Mouse (Mus musculus) frontal cortex, postnatal 14 days (tissue): Measurements from ENCODE around the gene Rhoq.
A peak's percentile ranks its signal among the peaks of the same experiment; 100 is the strongest.

Source experiments
- DNase-seq, 2 experiments: peaks; one replicate each; pipeline ENCODE4 v3.0.0; 2022; ENCODE audit warnings: low spot score in 2 of 2

Gene Rhoq

GRCm38 (mm10) chr17:86988601-86989184, 25.8 kb downstream of the Rhoq start:
- no peak for DNase-seq

GRCm38 (mm10) chr17:86991306-86991705, 28.4 kb downstream of the Rhoq start:
- no peak for DNase-seq

DNA sequence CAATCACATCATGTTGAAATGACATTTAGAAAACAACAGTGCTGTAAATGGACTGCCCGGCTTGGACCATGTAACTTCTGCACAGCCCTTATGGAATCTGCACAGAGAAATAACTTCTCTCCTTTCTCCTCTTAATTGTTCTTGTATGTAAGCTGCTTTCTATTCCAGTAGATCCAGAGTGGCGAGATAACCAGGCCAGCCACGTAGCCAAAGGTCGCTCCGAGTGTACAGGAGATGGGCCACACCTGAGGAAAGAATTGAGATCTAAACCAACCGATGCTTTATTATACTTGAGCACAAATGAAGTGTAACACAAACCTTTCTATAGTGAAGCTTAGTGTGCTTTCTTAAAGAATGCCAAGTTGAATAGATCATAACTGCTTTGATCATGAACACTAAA, 34.4 kb downstream of the Rhoq start:
- no peak for DNase-seq

DNA sequence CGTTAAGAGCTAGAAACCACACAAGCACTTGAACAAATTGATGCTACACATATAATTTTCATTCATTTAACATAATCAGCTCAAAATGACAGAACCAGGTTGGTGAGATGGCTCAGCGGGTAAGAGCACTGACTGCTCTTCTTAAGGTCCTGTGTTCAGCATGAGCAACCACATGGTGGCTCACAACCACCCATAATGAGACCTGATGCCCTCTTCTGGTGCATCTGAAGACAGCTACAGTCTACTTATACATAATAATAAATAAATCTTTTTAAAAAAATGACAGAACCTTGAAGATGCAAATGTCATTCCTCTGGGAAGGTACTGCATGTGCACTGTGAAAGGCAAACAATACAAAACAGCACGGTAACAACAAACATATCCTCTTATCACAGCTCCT, 46.1 kb downstream of the Rhoq start:
- no peak for DNase-seq

DNA sequence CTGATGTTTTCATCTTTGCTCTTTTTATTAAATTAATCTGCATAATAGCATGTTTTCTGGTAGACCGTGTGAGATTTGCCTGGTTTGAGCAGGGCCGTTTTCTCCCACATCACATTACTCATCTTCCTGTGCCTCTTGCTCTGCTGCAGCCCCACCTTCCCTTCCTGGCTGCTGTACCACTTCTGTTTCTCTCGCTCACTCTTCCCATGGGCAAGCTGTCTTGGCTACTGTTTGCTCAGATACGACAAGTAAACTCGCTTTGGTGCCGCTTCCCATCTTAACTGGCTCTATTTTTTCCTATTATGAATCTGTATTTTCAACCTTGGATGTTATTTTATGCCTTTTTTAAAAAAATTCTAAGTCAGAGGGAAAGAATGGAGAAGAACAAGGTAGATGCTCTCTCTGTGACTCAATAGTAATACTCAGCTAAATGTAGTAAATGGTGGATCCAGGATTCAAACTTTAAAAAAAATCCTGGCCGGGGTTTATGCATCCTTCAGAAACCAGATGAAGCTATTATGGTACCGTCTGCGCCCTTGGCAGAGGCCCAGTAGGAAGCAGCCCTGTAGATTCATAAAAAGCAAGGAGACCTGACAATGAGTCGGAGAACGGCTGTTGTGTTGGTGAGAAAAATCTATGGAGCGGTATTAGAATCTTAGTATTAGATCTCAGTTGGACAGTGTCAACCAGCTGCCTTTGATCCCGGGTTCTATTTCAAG, 48.6 kb downstream of the Rhoq start:
- peak; percentile 40 for DNase-seq

GRCm38 (mm10) chr17:87019692-87020091, 56.8 kb downstream of the Rhoq start:
- DNase-seq, result no peak

- DNase-seq, result no peak
These were observed 61.8 kb downstream of the Rhoq start for GRCm38 (mm10) chr17:87024491-87025242.

DNA sequence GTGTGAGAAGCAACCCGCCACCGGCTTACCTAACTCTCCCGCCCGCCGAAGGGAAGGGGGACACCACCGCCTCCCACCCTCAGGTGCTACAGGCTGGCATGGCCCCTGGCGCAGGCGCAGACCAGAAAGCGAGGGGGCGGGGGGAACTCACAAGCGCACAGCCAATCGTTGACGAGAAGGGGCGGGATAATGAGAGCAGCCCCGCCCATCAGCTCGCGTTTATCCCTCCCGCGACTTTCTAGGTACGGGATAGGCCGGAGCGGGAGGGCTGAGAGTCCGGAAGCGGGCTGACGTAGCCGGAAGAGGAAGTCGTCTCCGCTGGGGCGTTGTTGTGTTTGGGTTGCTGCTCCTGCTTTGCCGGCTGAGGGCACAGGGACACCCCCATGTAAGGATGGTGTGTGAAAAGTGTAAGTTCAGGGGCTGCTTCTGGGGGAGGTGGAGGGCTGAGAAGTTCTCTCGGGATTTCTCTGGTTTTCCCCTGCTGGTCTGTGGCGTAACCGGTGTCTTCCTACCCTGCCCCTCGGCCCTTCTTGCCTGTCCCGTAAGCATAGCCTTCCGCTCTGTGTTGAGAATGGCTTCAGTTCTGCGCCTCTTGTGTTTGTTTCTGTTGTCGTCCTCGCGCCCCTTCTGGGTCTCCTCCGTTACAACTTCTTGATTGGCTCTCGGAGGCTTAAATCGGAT, 62.5 kb downstream of the Rhoq start, which contains the start of the genes Pigf and Cript:
Gene Pigf (minus strand): TSS at position 138 of the 681 bp plus-strand sequence.
Gene Cript (plus strand): TSS at position 282 of the 681 bp plus-strand sequence.
- peak; percentile 94 to 97 for DNase-seq

DNA sequence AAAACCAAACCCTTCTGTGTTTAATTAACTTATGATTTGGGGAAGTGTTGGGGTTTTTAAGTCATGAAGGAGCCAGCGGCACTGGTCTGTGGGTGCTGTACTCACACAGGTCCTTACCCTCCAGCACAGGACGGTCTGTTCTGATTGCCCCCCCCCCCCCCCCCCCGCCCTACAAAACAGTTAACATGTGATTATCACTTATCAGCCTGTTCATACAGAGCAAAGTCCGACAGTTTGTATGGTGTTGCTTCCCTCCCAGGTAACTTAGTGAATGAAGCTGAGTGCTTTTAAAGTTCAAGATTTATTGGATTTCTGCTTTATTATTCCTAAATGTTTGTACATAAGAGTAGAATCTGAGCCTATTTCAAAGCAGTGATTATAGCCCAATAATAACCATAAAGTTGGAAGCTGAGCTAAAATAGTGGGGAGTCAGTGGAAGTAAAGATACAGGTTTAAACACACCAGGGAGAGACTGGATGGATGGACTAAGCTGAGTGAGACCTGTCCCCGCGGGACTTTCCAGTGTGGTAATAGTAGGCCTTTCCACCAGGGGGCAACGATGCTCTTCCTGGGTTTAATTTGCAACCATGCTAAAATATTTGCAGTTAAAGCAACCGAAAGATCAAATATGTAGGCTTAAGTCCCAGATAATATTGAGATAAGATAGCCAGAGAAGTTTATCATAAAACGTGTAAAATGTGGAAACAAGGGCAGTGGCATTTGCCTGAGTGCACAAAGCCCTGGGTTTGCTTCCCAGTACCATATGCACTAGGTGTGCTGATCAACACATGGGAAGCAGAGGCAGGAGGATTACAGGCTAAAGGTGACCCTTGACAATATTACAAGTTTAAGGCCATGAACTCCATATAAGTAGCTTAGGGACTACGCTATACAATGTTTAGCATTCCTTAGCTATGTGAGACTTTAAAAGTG, 73.5 kb downstream of the Rhoq start:
- no peak for DNase-seq

GRCm38 (mm10) chr17:87038496-87038895, 75.6 kb downstream of the Rhoq start:
- no peak for DNase-seq

DNA sequence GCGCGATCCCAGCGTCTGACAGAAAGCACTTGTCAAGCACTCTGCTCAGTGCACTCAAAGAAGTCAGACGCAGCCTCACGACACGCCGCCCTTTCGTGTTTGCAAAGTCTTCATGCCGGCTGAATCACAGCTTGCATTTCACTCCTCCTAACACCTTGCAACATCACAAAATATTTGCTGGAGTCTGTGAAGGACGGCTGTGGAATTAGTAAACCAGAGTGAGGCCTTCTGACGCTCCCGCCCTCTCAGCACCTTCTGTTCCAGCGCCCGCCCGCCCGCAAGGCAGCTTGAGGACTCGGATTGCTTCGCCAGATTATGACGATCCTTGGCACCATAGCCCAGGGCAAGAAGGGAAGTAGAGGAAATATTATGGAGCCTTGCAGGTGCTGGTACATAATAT, 78.9 kb downstream of the Rhoq start:
- DNase-seq, result peak; percentile 41 to 42

GRCm38 (mm10) chr17:87044364-87044763, 81.5 kb downstream of the Rhoq start:
- peak; percentile 72 to 86 for DNase-seq

DNA sequence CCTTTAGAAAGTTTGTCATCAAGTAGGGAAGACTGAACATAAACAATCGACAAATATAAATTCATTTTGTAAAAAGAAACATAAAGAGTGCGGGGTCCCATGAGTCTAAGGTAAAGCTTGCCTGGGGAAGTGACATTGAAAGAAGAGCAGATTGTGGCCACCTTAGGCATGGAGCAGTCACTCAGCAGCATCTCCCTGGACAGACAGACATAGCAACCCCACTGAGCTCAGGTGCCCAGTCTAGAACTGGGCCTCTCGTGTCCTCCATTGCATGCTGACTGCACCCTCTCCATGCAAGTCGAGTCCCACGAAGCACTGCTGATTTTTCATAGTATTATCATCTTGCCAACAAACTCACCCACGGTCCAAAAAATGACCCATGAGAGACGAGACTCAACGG, 81.9 kb downstream of the Rhoq start:
- DNase-seq, result no peak
